Mouse (Mus musculus): ENCODE results near the gene Pttg1. TPM values are rescaled to one million over a fixed set of nuclear protein-coding genes. Genes with fewer than 3 reads are reported as not detected.

Pttg1 gene
- total RNA-seq (2022): 10 to 100 TPM; 27.6 to 31.7 (median 29.8) TPM

DNA sequence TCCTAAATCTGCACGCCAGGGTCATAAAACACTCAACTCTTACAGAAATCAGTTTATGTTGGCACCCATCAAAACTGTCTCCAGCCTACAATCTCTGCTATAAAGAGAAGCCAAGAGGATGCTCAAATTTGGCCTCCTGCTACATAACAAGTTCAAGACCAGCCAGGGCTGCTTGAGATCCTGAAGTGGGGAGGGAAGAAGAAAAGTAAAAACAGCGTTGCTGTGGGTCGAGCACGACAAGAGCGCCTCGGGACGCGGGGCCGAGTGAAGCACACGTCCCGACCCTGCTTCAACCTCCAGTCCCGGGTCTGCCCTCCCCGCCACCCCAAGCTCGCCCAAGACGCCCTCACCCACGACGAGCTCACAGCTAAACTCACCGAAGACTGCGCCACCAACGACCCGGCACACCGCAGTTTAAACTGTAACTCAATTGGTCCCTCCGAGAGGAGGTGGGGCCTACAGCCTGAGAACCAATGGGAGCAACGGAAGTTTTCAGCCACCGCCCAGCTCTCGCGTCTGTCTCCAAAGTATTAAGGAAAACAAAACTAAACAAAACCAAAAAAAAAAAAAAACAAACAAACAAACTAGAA, at the start of gene Pttg1:
Pttg1 (minus strand) TSS at position 428 of the 590 bp plus-strand sequence.
- peak; percentile 47 to 52 for DNase-seq (ENCODE audit: low spot score in 2 of 2)

DNA sequence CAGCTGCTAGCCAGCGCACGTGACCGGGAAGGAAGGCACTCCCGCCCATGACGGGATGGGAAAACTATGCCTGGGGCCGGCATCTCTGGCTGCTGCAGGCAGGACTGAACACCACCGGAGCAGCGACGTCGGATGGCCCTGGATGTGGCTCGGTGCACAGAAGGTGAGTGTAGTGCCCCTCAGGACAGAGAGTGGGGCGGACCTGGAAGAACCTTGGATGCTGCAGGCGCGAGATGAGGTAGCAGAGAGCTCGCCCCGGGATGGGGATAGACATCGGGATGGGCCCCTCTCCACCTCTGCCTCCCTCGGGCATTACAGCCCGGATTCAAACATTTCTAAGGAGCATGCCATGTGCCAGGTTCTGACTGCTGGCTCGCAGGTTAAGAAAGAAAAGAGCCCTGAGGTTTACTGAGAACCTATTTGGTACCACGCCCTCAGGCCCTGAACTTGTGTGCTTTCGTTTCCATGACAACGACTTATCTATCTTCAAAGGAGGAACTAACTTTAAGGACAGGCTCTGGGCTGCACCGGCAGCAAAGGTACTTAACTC, 48.2 kb upstream of the Pttg1 start, which contains the start of gene C1qtnf2:
C1qtnf2 (plus strand) TSS at position 52 of the 550 bp plus-strand sequence.
- DNase-seq (ENCODE audit: low spot score in 2 of 2): no peak

DNA sequence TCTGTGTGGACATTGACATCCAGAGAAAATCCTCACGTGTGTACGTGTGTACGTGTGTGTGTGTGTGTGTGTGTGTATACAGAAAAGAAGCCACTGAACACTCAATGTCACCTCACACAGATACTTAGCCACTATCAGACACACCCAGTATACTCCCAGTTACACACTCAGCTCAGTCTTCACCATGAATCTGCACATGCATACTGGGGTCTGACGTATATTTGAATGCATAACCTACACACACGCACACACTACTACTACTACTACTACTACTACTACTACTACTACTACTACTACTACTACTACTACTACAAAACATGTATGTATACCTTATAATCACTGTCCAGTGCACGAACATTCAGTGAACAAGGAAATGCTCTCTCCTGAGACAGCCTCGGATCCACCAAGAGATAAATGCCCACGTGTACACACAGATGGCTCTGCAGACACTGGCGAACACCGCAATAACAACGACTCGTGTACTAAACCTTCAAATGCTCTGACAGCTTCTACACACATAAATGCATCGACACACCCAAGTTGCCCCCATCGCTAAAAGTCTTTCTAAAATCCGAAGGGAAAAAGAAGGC, 47.7 kb upstream of the Pttg1 start:
- no peak for DNase-seq (ENCODE audit: low spot score in 2 of 2)

- no peak for DNase-seq (ENCODE audit: low spot score in 2 of 2)
These were observed 47.1 kb upstream of the Pttg1 start for GRCm38 (mm10) chr11:43473115-43473514.

- no peak for DNase-seq (ENCODE audit: low spot score in 2 of 2)
These were observed 45.1 kb upstream of the Pttg1 start for GRCm38 (mm10) chr11:43470881-43471820.

GRCm38 (mm10) chr11:43470118-43470517, 44.1 kb upstream of the Pttg1 start:
- no peak for DNase-seq (ENCODE audit: low spot score in 2 of 2)

DNA sequence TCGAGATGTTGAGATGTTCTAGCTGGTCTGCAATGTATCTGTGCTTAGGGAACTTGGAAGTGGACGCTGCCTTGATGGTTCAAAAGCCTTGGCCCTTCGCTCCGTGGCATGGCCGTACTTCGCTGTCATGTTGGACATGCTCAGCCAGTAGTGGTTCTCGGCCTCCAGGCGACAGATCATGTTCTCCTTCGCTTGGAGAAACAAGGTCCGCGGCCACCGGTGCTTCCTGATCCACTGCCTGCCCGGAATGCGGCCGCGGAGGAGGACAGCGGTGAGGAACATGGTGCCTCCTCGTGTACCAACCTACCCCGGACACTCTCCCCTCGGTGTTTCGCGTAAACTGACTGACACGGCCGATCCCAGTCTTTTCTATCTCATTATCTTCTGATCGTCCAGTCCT, 37.2 kb upstream of the Pttg1 start:
- DNase-seq (ENCODE audit: low spot score in 2 of 2): no peak

- no peak for DNase-seq (ENCODE audit: low spot score in 2 of 2)
These were observed 26.2 kb upstream of the Pttg1 start for GRCm38 (mm10) chr11:43452266-43452665.

- DNase-seq (ENCODE audit: low spot score in 2 of 2): no peak
These were observed 25.3 kb upstream of the Pttg1 start for GRCm38 (mm10) chr11:43451322-43451721.

- DNase-seq (ENCODE audit: low spot score in 2 of 2): no peak
These were observed 23.9 kb upstream of the Pttg1 start for GRCm38 (mm10) chr11:43449916-43450315.

DNA sequence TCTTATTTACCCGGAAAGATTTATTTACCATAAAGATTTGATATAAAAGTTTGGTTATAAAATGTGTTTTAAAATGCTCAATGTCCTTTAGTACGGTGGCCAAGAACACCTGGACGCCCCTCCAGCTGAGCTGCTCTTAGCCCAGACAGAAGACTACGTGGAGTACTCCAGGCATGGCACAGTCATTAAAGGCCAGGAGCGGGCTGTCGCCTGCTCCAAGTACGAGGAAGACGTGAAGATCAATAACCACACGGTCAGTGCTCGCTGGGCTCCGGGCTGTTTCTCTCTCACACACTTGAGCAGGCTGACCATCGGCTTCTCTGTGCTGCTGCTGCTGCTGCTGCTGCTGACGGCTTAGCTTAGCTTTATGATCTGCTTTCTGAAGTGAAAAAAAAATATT, 17.1 kb upstream of the Pttg1 start:
- DNase-seq (ENCODE audit: low spot score in 2 of 2): no peak

DNA sequence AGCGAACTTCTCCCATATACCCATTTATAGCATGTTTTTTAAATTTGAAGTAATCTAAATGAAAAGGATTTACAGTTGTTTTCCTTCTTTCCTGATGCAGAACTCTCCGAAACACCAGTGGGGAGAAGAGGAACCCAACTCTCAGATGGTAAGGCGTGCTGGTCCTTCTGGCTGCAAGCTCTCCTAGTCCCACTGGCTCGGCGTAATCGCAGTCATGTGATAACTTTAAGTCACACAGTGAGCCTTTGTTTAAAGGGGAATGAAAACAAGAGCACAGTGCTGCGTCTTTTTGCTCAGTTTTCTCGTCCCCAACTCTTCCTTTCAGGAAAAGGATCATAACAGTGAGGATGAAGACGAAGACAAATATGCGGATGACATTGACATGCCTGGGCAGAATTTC, 15.1 kb upstream of the Pttg1 start:
- no peak for DNase-seq (ENCODE audit: low spot score in 2 of 2)

DNA sequence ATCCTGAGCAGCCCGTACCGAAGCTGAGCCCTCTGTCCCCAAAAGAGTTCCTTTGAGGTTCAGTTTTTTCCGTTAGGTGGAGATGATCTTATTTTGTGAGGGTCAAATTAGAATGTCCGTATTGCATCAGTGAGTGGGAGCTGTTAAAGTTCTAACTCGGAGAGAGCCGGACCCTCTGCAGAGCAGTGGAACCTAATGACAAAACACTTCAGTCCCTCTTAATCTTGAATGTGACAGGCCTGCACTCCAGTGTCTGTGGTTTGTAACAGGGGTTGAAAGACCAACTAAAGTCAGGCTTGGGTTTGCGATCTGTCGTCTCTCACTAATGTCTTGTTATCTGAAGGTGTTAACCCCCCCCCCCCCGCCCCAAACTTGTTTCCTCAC, 8.0 kb upstream of the Pttg1 start:
- DNase-seq (ENCODE audit: low spot score in 2 of 2): no peak

DNA sequence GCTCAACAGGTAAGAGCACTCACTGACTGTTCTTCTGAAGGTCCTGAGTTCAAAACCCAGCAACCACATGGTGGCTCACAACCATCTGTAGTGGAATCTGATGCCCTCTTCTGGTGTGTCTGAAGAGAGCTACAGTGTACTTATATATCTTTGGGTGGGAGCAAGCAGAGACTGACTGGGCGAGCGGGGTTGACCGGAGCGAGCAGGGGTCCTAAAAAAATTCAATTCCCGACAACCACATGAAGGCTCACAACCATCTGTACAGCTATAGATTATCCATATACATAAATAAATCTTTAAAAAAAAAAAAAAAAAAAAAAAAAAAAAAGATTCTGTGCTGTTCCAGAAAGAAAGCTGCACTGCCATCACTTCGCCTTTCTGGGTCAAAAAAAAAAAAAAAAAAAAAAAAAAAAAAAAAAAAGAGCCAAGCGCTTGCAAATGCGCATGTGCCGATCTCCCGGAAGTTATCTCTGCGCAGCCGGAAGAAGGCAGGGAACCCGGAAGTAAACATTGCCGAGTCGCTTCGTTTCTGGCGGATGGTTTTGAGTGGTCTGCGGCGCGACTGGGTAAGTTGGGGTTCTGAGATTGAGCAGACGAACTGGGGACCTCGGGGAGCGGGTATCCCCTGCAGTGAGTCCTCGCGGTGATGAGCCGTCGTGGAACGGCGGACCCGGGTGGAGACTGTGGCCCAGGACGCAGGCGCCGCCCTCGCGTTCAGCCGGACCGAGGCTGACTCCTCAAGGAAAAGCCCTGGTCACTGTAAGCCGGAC, 7.4 kb upstream of the Pttg1 start, which contains the start of gene Slu7:
Slu7 (plus strand) TSS at position 491 of the 770 bp plus-strand sequence.
- DNase-seq (ENCODE audit: low spot score in 2 of 2): peak; percentile 37 to 39

DNA sequence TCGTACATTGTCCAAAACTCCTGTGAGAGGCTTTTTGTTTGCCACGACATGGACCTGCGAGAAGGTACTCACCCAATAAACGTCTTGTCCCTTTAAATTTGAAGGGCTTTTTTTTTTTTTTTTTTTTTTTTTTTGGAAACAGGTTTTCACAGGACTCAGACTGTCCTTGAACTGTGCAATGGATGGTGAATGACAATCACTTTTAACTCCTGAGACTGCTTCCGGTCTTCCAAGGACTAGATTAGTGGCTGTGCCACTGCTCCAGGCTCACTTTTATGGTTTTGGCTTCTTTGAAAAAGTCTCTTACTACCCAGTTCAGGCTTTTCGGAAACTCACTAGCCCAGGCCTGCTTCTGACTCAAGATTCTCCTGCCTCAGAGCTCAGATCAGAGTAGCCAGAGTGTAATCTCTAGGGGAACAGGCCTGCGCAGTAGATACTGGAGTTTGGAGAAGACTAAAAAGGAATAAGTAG, 398 bp upstream of the Pttg1 start:
- no peak for DNase-seq (ENCODE audit: low spot score in 2 of 2)

GRCm38 (mm10) chr11:43425166-43425709, 813 bp downstream of the Pttg1 start:
- DNase-seq (ENCODE audit: low spot score in 2 of 2): no peak

GRCm38 (mm10) chr11:43424386-43424785, 1.7 kb downstream of the Pttg1 start:
- DNase-seq (ENCODE audit: low spot score in 2 of 2): no peak

GRCm38 (mm10) chr11:43417201-43417600, 8.8 kb downstream of the Pttg1 start:
- DNase-seq (ENCODE audit: low spot score in 2 of 2): no peak

DNA sequence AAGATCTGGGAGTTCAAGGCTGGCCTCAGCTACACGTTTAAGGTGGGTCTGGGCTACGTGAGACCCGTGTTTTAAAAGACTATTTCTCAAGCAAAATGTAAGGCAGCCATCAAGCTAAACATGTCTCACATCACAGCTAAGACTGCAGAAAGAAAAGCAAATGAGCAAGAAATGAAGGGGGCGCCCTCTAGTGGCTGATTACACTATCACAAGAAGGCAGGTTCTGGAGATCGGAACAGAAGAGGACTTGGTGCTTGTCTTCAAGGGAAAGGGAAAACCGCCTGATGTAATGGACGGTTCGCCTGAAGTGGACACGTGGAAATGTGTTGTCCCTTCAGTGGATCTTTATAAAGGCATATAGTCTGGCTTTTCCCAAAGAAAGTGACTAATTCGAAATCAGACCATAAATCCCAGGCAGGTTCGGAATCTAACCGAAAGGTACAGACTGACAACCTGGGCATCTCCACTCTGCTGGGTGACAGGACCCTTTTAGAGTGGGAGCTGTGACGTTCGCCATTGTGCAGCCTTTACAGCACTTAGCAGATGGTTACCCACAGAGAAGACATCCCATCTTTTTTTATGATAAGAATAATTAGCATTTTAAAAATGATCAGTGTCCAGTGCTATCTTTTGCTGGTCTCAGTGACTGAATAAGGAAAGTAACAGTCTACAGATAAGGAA, 13.1 kb downstream of the Pttg1 start:
- peak; percentile 55 to 60 for DNase-seq (ENCODE audit: low spot score in 2 of 2)

DNA sequence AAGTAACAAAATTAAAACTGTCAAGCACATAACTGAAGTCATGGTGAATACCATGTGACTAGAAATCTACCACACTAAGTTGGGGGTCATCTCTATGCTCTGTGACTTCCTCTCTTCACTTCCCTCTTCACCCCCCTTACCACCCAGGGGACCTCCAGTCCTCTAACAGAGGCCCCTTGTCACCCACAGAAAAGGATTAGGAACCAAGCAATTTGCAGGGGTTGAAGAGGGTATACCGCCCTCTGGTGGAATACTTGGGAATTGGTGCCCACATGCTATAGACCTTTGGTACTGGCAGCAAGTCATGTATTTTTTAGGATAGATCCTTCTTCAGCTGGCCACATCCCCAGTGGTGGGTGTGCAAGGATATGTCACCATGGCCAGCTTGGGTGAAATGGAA, 14.6 kb downstream of the Pttg1 start:
- peak; percentile 36 to 59 for DNase-seq (ENCODE audit: low spot score in 2 of 2)

Data from left cerebral cortex, adult 8-10 months (tissue).